Mouse (Mus musculus) cerebellum, adult 8-10 months (tissue): Measurements from ENCODE around the gene 4933405L10Rik.

ENCODE experiments used
- DNase-seq: peaks from one replicate; pipeline ENCODE4 v3.0.0; 2022

4933405L10Rik gene

DNA sequence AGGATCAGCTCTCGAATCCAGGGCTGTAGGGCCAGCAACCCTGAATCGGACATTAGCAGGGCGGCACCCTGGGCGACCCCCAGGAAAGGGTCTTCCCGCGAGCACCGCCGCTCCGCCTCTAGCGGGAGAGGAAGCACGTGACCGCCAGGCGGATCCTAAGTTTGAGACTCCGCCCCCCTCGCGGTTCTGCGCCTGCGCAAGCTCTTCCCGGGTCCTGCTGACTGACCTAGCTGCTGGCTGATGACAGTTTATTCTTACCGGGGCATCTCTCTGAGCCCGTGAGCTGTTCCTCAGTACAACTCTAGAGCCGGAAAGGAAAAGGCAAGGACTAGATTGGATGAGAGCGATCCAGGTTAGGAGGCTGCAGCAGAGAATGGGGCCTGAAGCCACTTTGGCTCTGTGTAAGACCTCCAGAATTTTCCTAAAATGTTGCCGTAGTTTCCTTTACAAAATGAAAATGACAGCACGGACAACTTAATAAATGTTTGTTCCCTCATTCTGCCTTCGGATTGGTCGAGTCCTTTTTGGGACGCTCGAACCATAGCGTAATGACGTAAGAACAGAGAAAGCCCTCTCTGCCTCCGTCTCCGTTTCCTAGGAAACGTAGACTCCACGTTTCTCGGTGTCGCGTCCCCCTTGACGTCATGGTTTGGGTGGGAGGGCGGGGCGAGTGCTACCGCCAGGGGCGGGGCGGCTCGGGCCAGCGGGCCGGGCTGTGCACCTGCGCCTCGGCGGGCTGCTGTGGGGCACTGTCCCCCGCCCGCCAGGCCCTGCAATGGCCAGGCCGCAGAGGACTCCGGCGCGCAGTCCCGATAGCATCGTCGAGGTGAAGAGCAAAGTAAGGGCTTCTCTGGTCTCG, 6.3 kb upstream of the 4933405L10Rik start, which contains the start of the genes Acd and Pard6a:
Gene Acd (minus strand): TSS at position 137 of the 859 bp plus-strand sequence.
Gene Pard6a (plus strand): TSS at position 183 of the 859 bp plus-strand sequence.
- DNase-seq, result peak; percentile 96

DNA sequence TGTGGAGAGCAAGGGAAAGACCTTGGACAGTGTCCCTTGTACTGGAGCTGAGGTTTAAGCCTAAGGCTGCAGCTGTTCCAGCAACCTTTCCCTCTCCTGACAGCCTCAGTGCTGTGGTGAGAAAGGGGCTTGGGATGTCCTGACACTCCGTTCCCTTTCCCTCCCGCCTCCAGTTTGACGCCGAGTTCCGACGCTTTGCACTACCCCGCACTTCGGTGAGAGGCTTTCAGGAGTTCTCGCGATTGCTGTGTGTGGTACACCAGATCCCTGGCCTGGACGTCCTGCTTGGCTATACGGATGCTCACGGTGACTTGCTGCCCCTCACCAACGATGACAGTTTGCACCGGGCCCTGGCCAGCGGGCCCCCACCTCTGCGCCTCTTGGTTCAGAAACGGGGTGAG, 5.5 kb upstream of the 4933405L10Rik start:
- no peak for DNase-seq

DNA sequence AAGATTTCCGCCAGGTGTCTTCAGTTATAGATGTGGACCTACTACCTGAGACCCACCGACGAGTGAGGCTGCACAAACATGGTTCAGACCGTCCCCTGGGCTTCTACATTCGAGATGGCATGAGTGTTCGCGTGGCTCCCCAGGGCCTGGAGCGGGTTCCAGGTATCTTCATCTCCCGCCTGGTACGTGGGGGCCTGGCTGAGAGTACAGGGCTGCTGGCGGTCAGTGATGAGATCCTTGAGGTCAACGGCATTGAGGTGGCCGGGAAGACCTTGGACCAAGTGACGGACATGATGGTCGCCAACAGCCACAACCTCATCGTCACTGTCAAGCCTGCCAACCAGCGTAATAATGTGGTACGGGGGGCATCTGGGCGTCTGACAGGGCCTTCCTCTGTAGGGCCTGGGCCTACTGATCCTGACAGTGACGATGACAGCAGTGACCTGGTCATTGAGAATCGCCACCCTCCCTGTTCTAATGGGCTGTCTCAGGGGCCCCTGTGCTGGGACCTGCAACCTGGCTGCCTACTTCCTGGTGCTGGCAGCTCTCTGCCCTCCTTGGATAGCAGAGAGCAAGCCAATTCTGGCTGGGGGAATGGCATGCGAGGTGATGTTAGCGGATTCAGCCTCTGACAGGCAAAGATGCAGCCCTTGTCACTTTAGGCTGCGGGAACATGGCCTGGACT, 4.6 kb upstream of the 4933405L10Rik start:
- DNase-seq, result peak; percentile 55

DNA sequence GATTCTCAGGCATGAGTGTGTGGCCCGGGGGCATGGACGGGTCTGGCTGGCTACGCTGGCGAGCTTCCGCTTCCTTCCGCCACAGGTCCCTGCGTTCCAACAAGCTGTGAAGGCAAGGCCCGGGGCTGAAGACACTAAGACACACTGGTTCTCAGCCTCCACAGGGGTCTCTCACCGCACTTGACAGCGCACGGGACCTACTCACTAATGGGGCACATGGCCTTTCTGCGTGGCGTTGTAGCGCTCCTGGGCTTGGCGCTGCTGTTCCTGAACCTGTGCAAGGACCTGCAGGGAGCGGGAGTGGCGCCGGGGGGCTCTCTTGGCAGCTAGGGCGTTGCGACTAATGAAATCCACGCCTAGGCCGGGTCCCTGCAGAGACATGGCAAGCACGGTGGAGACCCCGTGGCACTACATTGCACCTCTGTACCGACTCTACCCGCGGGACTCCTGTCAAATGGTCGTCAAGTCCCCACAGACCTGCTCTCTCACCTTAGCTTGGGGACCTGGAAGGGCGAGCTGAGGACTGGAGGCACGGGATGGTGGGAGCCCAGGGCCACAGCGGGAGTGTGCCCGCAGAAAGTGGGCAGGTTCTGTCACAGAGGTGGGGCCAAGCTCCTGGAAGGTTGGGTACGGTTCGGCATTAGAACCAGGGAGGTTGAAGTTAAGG, 3.2 kb upstream of the 4933405L10Rik start:
- peak; percentile 60 for DNase-seq

DNA sequence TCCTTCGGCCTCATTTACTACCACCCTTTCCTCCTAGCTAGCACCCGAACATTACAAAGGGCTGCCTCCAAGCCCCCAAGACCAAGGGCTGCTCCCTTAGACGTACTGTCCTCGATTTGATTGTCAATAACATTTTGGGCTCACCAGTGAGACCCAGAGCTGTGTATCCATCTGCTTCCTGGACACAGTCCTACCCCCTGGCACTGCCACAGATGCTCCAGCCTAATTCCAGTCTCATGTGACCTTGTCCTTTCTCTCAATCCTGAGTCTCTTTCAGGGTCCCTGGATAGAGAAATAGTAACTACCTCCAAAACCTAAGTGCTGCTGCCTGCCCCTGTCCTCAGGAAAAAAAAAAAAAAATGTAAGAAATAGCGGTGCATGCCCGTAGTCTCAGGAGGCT, 2.5 kb upstream of the 4933405L10Rik start:
- DNase-seq, result peak; percentile 83

DNA sequence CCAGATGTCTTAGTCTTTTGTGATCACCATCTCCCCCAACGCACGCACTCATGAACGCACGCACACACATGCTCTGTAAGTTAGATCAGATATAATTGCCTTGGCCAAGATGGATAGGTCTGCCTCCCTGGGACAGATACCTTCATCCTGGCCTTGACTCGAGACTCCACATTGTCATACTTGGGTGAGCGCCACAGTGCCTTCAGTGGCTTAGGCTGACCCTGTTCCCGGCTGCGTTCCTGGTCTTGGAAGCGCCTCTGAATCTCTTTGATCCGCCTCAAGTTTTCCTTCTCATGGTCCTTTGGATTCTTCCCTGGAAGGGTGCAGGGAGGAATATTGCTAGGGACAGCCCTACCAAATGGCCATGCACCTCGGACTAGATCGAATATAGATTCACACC, 1.0 kb upstream of the 4933405L10Rik start:
- DNase-seq, result peak; percentile 40

DNA sequence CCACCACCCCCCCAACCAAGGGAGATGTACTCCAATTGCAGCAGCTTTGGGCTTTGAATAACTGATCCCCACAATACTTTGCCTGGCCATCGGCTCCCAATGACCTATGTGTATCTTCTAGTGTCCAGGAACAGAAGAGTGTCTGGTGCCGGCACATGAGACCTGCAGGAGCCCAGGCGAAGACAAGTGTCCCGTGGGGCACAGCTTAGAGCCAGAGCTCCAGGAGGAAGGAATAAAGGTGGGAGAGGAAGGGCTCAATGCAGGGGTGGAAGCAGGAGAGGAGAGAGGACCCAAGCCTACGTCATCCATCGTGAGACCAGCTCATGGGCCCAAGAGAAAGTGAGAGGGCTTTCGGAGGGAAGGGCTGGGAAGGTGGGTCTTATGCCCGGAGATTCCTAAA, 1.2 kb downstream of the 4933405L10Rik start:
- DNase-seq, result no peak

DNA sequence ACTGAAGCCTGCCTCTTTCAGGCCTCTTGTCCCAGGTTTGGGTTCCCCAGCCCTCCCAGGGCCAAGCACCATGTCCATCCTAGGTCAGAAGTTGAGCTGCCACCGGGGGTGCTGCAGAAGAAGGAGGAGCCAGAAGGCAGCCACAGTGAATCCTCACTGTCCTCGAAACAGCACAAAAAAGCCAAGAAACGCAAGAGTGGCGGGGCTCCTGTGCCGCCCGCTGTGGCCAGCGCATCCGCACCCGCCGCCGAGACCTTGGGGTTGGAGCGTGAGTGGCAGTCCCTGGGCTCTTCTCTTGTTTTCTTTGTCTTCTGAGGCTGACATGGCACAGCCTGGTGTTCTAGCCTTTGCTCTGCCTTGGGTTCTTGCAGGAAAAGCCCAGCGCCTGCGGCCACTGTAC, 1.9 kb downstream of the 4933405L10Rik start:
- DNase-seq, result no peak

DNA sequence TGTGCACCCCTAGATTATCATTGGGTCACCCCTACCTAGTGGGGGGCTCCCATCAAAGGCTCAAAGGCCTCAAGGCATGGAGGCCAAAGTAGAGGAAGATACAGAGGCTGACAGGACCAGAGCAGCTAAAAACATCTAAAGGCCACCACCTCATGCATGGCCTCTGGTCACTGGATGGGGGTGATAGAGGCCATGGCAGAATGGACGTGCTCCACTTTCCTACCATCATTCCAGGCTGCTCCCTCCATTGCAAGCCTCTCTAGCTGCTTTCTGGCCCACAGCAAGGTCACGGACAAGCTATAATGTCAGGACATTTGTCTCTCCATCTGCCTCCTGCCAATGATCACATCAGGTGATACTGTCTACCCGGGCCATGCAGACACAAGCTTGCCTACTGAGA, 4.8 kb downstream of the 4933405L10Rik start:
- no peak for DNase-seq

DNA sequence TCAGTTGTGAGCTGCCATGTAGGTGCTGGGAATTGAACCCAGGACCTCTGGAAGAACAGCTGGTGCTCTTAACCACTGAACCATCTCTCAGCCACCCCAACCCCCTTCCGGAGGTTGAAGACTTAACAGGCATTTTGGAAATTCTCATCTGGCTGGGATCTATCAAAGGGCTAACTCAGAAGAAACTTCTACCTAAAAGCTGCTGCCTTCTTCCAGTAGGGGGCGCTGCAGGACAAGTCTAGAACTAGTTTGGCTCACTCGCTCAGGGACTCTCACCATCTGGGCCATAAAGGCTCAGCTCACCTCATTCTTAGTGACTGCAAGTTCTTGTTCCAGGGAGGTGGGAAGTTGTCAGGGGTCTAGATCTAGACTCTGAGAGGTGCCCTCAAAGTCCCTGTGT, 6.7 kb downstream of the 4933405L10Rik start:
- peak; percentile 90 for DNase-seq

DNA sequence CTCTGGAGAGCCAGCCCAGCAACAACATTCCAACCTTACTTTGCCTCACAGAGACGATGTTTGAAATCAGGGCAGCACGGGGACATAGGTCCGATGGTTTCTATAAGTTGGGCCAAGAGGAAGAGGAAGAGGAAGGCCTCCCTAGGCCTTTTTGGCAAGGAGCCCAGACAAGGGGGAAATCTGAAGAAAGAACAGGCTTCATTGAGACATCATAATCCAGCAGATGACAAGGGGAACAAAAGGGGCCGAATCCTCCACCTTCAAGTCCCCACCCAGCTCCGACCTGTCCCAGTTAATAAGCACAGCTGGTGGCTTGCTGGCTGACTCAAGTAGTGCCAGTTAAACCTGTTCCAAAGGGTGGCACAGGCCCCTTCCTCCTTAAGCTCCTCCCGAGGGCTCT, 7.6 kb downstream of the 4933405L10Rik start:
- DNase-seq, result no peak

DNA sequence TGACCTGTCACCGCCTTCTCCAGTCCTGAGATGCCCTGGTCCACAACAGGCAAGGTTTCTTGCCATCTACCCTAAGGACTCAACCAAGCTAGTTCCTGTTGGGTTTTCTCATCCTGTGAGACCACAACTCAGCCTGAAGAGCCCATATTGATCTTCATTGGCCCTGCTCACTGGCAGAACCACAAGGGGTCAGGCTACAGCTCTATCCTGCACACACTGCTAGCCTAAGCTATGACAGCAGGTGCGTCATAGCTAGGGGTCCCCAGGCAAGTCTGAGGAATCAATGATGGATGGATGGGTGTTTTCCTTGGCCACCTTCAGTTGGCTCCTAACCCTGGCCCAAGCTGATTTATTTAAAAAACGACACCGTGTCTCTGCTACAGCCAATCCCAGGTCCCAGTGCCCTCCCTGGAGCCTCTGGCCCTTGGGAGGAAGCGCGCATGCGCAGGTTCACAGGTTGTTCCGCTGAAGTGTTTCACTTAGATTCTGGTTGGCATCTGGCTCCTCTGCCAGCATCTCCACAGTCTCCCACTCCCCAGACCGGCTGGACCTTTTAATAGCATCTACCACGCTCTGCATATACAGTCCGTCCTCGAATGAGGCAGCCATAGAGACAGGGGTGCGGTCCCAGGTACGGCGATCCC, 9.0 kb downstream of the 4933405L10Rik start:
- DNase-seq, result no peak

DNA sequence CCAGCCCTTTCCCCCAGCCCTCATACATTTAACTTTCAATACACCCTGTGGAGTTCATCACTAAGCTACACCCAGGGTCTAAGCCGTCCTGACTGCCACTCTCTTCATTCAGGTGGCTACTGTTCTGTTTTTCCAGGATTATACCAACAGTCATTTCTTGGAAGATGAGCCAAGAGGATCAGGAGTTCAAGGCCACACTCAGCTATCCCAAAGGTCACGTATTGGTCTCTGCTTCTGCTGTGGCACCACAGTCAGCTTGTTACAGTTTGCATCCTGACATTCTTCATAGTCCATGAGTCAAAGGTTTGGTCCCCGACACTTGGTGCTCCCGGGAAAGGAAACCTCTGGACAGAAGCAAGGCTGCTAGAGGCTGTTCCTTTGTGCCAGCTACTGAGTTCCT, 12.2 kb downstream of the 4933405L10Rik start:
- no peak for DNase-seq

DNA sequence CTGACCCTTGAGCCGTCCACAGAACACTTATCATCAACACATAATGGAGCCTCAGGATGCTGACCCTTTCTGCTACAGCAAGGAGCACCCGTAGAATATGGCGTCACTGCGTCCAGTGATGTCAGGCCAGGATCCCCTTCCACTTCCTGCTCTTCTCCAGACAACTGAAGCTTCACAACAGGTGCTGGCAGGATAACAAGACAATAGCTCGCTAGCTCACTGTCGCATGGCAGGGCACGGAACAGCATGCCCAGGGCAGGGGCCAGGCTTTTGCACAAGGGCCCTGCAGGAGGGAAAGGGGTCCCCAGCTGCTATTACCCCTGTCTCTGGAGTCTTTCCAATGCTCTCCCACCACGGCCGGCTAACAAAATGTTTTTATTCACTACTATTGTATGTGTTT, 15.4 kb downstream of the 4933405L10Rik start:
- DNase-seq, result no peak

DNA sequence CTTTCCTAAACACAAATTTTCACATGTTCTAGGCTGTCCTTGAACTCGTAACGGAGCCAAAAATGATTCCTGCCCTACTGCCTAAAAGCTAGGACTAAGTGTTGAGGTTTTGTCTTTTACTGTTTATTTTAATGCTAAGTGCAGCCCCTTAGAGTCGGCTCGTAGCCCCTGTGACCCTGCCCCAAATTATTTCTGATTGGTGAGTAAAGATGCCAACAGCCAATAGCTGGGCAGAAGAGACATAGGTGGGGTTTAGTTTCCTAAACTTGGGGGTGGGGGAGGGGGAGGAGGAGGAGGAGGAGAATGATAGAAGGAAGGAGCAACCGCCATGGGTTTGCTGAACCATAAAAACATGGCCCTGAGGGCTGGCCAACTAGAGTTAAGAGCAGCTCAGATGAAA, 18.3 kb downstream of the 4933405L10Rik start:
- no peak for DNase-seq

DNA sequence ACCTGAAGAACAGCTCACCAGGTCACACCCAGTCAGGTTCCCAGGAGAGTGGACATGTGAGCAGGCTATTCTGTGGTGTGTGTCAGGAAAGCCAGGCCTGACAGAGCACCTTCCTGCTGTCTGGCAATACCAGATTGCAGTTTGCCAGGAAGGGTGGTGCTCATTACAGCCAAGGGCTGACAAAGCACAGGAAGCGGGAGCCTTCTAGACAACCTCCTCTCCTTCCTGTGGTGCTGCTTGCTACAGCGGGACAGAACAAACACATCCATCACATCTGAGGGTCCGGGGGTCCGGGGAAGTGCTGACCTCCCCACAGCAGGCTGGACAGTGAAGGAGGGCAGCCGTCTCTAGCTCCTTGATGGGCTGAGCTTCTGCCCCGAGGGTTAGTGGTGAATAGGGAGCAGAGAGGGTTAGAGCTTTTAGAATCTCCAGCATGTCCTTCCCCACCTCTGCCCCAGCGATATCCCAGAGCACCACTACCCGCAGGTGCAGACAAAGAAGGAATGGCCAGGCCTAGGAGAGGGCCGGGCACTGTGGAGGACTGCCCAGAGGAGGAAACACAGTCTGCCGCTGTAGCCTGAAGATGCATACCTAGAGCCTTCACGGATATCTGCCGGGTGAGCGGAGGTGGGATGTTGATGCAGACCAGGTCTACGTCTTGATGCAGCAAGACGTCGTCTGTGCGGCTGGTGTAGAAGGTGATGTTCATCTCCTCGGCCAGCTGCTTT, 20.1 kb downstream of the 4933405L10Rik start:
- no peak for DNase-seq

DNA sequence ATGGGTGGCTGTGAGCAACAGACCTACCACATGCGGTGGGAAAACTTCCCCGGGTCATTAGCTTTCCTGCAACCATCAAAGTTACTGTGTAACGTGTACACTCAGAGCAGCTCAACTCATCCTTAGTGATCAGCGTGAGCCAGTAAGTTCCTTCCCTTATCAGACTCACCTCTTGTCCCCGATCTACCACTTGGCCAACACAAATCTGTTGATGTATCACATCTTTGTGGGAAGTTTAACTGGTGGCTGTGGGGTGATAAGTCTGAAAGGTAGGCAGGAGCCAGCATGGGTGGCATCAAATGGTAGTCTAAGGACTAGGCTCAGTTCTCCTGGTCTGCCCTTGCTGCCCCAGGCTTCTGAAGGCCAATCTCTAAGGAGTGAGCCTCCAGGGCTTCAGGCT, 24.7 kb downstream of the 4933405L10Rik start:
- DNase-seq, result no peak

DNA sequence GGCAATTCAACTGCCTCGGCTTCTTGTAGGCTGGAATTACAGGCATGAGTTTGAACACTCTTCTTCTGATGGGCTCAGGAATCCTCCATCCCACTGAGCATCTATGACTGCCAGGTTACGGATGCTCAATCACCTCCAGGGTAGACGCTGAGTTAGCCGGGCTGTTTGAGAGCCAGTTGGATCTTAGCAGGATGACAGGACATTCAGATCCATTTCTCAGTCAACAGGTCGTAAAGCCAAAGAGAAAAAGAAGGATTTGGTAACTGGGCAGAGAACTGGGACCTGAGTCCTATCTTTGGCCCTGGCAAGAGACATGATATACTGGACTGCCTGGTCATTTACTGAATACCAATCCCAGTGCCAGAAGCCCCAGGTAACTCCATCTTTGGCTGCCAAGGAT, 31.8 kb downstream of the 4933405L10Rik start:
- no peak for DNase-seq

DNA sequence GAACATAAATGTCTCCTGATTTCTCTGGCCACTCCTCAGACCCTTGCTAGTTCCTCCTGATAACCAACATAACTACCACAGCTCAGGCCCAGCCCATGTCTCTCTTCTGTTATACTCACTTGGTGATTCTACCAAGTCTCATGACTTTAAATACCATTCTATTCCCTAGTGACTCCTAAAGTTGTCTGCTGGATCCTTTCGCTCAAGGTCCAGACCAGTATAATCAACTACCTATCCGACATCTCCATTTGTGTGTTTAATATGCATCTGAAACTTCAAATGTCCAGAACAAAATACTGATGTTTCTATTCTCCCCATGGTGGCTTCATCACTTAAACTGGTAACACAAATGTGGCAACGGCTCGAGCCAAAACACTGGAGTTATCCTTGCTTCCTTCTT, 35.8 kb downstream of the 4933405L10Rik start:
- no peak for DNase-seq

DNA sequence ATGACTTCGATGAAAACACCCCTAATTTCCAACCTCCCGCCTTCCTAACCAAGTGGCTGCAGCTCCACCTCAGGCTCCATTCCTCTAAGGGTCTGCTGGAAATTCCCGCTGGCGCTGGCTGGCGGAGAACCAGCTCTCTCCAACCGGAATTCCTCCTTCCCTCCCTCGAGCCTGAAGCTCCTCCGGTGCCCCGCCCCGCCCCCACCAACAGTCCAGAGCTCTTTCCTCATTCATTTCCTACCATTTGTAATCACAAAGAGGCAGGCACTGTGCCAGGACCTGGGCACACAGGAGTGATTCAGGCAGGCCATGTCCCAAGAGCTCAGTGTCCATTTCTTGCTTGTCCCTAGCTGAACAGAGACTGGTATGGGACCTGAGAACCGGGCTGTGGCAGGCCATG, 43.2 kb downstream of the 4933405L10Rik start:
- DNase-seq, result peak; percentile 49

DNA sequence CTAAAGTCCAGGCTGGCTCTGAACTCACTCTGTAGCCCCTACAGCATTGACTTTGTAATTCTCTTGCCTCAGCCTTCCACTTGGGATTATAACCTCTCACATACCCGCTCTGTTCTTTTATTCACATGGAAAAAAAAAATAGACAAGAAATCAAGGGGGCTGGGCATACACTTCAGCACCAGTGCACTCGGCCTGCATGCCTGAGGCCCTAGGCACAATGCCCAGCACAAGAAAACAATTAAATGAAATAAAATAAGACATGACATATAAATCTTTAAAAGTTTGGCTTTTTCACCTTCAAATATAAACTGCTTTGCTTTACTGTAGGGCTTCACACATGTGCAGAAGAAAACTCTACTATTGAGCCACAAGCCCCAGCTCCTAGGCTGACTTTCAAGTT, 46.5 kb downstream of the 4933405L10Rik start:
- no peak for DNase-seq

DNA sequence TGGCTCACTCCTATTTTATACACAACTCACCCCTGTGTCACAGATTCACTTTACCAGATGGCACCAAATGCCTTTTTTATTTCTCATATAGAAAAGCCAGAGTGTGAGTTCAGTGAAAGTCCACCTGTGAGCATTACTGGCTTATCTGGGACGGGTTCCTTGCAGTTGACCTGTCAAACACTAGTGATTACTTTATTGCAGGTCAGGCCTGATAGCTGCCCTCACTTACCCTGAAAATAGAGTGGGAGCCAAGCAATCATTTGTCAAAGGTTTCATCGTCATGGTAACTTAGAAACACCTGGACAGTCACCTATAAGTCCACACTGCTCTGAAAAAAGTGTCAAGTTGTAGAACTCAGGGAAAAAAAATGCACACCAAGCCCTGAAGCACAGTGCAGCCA, 47.2 kb downstream of the 4933405L10Rik start:
- DNase-seq, result no peak
